10 mouse cellular contexts compared by ENCODE assay signal in genomic region chr2:105189352-105189751, GRCm38 (mm10). TPM values are rescaled to one million over a fixed set of nuclear protein-coding genes. Genes with fewer than 3 reads are reported as not detected.
DNase-seq lines count a peak whose midpoint lies in the region; ATAC-seq and TF ChIP-seq lines count a peak whose summit lies in the region.
"Had no signal": no experiment of that assay in that cellular context is flagged by ENCODE, and none has a peak within 500 bp of the region (broad histone marks: within the 10 kb centered on the region; RNA-seq: fewer than 3 reads in every experiment).

No protein-coding gene starts in this region.

- ATAC-seq in erythroid progenitor cell, adult 5-6 weeks (replicated peaks; ENCODE audit: low FRiP score, poor library complexity, severe bottlenecking), result no peak
- no peak for ATAC-seq in forebrain, embryonic 15.5 days (replicated peaks)

- 30% methylated on average over 5 of the region's 5 CpGs for WGBS in forebrain, embryonic 15.5 days

- no peak overlapping the region for H3K27ac ChIP-seq in forebrain, embryonic 15.5 days (replicated peaks)
- H3K27ac ChIP-seq: heart, embryonic 15.5 days; limb, embryonic 13.5 days had no signal

- peak; percentile 8 for DNase-seq in kidney, adult 18-20 months
- DNase-seq in kidney, postnatal 10 days, result no peak
- peak; percentile 84 for DNase-seq in MEL-GATA-1-ER (ENCODE audit: extremely low read depth, low read depth)
- peak; percentile 24 to 46 for DNase-seq in heart, postnatal 10 days

- no peak overlapping the region for H3K4me2 ChIP-seq in forebrain, embryonic 15.5 days (replicated peaks)
- H3K4me2 ChIP-seq: heart, embryonic 15.5 days; limb, embryonic 13.5 days had no signal

- no peaks in the 10 kb centered on the region for H3K27me3 ChIP-seq in E14TG2a.4 (ENCODE audit: insufficient read depth, low read length)
- H3K27me3 ChIP-seq in forebrain, embryonic 15.5 days, result no peaks in the 10 kb centered on the region
- H3K27me3 ChIP-seq: heart, embryonic 15.5 days; limb, embryonic 13.5 days had no signal

- no peaks in the 10 kb centered on the region for H3K36me3 ChIP-seq in E14TG2a.4 (ENCODE audit: insufficient read depth, low read length)
- no peaks in the 10 kb centered on the region for H3K36me3 ChIP-seq in forebrain, embryonic 15.5 days
- H3K36me3 ChIP-seq: heart, embryonic 15.5 days; limb, embryonic 13.5 days had no signal

- no peak overlapping the region for H3K9ac ChIP-seq in forebrain, embryonic 15.5 days (replicated peaks)
- H3K9ac ChIP-seq: heart, embryonic 15.5 days; limb, embryonic 13.5 days had no signal

- intact Hi-C loops in heart, postnatal 10 days (cut with DNase I), result loop anchor here (2.0 to 5.0 kb wide), 3 partner anchors 39 to 301 kb away; no protein-coding TSS in a partner anchor

- TF ChIP-seq CTCF in E14TG2a.4 (conservative IDR thresholded peaks at IDR 0.05; ENCODE audit: low read length), result peak; percentile 64

- H3K9me3 ChIP-seq in E14TG2a.4 (ENCODE audit: low read length), result no peaks in the 10 kb centered on the region
- H3K9me3 ChIP-seq in forebrain, embryonic 15.5 days, result no peaks in the 10 kb centered on the region
- H3K9me3 ChIP-seq: heart, embryonic 15.5 days; limb, embryonic 13.5 days had no signal

- H3K4me1 ChIP-seq in E14TG2a.4 (replicated peaks; ENCODE audit: low read depth, low read length), result peaks cover 18% of the 10 kb centered on the region
- H3K4me1 ChIP-seq in forebrain, embryonic 15.5 days, result no peaks in the 10 kb centered on the region
- H3K4me1 ChIP-seq: heart, embryonic 15.5 days; limb, embryonic 13.5 days had no signal

- H3K4me3 ChIP-seq in E14TG2a.4 (replicated peaks; ENCODE audit: low read length), result no peak overlapping the region
- H3K4me3 ChIP-seq in forebrain, embryonic 15.5 days, result no peak overlapping the region
- H3K4me3 ChIP-seq: heart, embryonic 15.5 days; limb, embryonic 13.5 days had no signal

RNA-seq across cellular contexts. Expression of gene Them7, which starts 34.8 kb away (rescaled TPM):
- total RNA-seq in heart, postnatal 10 days (2021), result 1 to 10 TPM in 1 of 2 experiments, under 1 TPM in 1; 0.98 to 1.1 TPM
- not detected in 2 replicates for total RNA-seq in erythroid progenitor cell, adult 5-6 weeks (2015; ENCODE audit: low replicate concordance)
- not detected in 2 replicates for total RNA-seq in erythroid progenitor cell, adult 5-6 weeks (2017; ENCODE audit: low replicate concordance)
- not detected in 2 replicates for polyA plus RNA-seq in forebrain, embryonic 15.5 days (2015; fragmentation: Nextera tagmentation; extraction: Ambion mirVana)
- total RNA-seq: neutrophil, adult 5-6 weeks had no signal
